Mouse (Mus musculus) erythroblast, embryonic 14.5 days (primary cell): ENCODE data around the gene Lyzl6.

Experiments
- GATA1 ChIP-seq: IDR thresholded peaks from 2 replicates; pipeline ENCODE4 v1.6.1; 2012; ENCODE audit warnings: low read length, inconsistent platforms, mixed read lengths
- TAL1 ChIP-seq: IDR thresholded peaks from 3 replicates; pipeline ENCODE4 v1.6.1; 2012; ENCODE audit warnings: low read length, inconsistent platforms, mixed read lengths

DNA sequence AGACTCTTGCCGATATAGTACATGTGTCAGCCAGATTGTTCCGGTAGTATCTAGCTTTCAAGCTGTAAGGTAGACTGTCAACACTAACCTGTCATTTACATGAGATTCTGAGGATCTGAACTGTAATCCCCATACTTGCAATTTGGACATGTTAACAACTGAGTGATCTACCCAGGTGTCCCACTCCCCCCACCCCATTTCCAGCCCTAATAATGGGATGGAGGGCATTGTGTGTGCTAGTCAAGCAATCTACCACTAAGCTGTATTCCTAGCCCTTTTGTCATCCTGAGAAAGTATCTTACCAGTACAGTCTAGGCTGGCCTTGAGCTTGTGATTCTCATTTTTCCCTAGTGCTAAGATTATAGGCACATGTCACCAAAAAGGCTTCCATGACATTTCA is 27.9 kb downstream of the Lyzl6 start:
- TF ChIP-seq TAL1 = no peak
- TF ChIP-seq GATA1 = no peak
